Mouse (Mus musculus): ENCODE results near the gene Gm13030.
A peak's percentile ranks its signal among the peaks of the same experiment; 100 is the strongest.
"Not testable (repeated sequence)": the region's sequence is repeated elsewhere in the genome, so short reads cannot be mapped to it uniquely, and the experiment has no call there.

Gm13030 gene

DNA sequence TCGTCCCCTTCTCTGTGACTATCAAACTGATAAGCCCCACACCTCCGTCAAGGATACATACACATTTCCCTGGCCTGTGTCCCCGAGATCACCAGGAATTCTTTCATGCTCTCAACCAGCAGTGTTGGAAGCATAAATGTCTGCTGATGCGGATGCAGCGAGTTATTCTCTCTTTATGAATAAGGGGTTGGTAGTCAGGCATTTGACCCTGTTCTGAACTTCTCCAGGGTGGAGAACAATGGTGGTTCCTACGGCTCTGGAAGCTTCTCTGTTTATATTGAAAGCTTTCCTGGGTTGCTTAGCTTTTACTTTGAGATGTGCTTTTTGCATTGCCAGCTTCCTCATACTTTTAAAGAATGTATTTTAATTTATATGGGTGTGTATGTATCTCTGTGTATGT, at the start of gene Gm13030:
Gm13030 (minus strand) TSS at position 101 of the 400 bp plus-strand sequence.
- DNase-seq (ENCODE audit: low spot score) = no peak

DNA sequence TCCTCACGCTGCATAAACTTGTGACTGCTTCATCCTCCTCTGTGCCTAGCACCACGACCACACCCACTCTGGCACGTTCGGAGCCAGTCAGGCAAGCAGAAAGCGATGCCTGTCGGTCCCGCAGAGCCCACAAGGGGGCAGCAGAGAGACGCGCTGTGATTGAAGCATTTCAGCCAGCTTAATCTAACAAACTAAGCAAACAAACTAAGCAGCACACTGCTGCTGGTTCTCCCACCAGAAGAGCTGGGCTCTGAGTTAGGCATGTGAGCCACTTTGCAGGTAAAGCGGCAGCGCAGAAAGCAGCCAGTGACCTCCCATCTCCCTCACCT, 48.3 kb upstream of the Gm13030 start:
- peak; percentile 99 for DNase-seq (ENCODE audit: low spot score)

DNA sequence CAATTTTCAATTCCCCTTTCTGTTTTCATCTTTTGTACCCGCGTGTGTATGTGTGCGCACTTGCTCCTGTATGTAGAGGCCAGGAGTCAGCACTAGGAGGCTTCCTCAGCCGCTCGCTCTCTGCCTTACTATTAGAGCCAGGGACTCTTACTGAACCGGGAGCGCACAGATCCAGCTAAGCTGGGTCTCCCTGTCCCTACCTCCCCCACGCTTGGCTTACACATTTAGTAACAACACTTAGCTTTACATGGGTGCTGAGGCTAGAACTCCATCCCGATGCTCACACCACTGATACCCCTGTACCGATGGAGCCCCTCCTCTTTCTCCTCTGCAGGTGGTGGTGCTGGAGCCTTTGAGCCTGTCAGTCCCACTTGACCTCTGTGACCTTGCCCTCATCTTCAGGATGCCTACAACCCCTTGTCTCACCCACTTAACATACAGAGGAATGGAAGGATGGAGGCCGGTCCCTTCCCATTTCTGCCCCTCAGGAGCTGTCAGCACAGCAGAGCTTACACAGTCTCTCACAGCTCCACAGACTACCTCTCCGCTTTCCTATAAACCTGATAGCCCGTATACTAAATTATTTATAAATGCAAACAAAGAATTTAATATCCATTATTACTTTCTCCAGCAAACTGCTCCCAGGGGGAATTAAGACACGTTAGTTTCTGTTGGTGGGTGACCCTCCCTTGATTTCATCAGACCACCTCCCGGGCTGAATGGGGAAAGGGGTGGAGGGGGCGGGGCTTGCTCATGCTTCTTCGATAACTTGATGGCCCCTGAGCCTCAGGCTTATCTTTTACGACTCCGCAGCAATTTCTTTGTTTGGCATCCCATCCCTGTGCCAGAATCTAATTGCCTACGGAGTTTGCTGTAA, 47.7 kb upstream of the Gm13030 start:
- no peak for DNase-seq (ENCODE audit: low spot score)

DNA sequence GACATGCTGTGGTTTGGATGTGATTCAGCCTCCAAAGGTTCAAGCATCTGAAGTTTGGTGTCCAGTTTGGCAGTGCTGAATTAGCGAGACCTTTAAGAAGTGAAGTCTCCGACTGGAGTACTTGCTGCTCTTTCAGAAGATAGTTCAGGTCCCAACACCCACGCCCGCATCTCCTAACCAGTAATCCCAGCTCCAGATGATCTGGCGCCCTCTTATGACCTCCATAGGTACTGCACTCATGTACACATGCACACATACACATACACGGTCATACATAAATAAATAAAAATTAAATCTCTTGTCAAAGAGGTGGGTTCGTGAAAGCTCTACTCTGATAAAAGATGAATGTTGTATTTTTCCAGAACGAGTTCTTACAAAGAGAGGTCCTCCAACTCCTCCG, 43.5 kb upstream of the Gm13030 start:
- no peak for DNase-seq (ENCODE audit: low spot score)

DNA sequence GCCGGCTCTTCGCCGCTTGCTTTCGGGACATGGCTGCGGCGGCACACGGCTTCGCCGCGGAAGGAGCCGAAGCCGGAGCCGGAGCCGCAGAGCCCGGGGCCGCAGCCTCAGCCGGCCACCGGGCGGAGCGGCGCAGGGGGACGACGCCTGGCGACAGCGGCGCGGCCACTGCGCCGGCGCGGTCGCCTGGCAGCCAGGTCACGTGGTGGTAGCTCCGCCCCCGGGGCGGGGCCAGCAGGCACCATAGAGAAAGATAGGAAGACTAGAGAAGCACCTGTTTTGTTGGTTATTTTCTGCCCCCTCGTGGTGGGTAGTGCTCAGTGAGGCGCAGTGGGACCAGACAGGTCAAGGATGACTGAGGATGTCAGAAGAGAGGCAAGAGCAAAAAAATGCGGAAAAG, 40.0 kb upstream of the Gm13030 start, which contains the start of gene Otud3:
Otud3 (minus strand) TSS at position 149 of the 400 bp plus-strand sequence.
- peak; percentile 93 for DNase-seq (ENCODE audit: low spot score)

DNA sequence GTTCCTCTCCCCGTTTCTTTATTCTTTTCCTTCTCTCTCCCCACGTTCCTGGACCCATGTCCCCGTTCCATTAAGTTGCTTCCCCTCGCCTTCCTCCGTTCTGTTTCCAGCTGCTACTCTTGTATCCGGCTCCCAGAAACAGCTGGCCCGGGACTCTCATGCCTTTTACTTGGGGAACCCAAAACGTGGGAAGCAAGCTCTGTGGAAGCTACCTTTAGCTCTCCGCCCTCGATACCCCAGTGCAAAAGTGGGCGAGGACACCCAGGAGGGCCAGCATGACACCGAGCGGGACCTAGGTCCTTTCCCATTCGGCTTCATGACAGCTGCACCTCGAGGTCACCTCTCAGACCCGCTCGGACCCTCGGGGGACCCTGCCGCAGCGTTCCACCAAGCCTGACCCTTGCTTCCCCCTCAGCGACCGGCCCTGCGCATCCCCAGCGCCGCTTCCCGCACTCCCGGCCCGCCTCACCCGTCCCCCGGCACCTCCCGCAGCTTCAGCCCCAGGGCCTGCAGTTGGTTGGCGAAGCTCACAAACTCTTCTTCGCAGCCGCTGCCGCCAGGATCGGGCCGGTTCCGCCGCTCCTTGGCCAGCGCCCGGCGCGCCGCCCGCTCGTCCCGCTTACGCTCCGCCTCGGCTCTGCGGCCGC, 39.5 kb upstream of the Gm13030 start:
- no peak for DNase-seq (ENCODE audit: low spot score)

DNA sequence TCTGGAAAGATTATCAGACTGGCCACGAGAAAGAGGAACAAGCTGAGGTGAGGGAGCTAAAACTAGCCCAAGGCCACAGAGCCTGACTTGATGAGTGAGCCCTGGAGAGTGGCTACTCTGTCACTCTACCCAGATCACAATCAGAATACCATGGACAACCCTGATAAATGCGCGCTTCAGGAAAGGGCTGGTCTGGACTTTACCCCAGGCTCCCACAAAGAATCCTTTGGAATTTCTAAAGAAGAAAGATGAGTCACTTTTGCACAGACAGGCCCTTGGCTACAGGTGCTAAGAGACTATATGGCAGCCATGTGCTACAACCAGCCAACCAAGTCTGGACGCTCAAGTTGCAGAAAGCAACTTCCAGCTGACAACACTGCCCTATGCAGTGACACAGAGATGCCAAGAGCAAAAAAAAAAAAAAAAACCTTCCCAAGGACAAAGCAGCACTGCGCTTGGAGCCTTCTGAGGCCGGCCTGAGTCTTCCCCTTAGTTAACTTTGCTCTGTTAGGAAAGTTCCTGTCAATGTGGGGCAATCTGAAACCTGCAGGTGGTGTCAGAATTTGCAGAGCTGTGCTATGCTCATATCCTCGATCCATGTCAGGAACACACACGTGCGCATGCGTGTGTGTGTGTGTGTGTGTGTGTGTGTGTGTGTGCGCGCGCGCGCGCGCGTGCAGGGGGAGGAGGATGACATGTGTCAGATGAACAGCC, 32.0 kb upstream of the Gm13030 start:
- no peak for DNase-seq (ENCODE audit: low spot score)

DNA sequence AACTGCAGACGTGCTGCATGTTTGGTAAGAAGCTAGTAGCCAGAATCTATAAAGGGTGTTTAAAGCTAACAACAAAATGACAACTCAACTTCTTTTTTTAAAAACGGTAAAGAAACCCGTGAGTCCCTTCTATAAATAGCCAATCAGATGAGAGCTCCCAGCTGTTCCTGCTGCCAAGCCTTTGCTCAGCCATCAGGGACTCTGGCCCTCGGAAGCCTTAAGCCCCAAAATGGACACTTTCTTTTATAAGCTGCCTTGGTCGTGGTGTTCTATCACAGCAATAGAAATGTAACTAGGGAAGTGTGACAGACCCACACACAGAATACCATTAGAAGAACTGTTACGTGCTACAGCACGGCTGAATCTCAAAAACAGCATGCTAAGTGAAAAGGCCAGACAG, 25.6 kb upstream of the Gm13030 start:
- DNase-seq (ENCODE audit: low spot score) = no peak

DNA sequence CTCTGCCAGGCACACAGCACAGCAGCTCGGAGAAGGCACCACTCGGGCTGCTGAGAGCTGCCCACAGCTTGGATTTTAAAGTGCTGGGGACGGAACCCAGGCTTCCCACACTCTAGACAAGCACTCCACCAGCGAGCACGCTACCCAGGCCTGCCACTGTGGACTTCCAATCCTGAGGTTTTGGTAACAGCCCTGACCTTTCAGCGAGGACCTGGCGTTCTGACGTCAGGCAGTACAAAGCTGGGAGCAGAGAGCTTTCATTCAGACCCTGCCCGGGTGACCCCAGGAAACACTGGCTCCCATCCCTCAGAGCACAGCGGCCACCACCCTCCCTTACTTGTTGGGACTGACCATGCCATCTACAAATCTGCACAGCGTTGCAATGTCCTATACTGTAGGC, 20.0 kb upstream of the Gm13030 start:
- not testable (repeated sequence) for DNase-seq (ENCODE audit: low spot score)

DNA sequence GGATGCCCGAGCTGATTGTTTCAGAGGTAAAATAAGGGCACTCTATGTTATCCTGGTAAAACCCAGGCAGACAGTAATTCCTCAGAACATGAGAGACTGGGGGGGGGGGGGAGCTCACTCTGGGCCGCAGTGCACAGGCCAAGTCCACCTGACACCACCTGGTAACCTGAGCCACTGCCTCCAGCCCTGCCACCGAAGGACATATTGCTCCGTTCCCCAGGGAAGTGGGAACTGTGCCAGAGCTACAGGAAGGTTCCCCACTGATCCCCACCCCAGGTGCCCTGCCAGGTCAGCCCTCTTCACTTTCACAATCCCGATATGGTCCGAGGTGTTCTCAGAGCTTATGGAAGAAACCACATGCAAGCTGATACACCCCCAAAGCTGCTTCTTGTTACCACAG, 18.9 kb upstream of the Gm13030 start:
- no peak for DNase-seq (ENCODE audit: low spot score)

DNA sequence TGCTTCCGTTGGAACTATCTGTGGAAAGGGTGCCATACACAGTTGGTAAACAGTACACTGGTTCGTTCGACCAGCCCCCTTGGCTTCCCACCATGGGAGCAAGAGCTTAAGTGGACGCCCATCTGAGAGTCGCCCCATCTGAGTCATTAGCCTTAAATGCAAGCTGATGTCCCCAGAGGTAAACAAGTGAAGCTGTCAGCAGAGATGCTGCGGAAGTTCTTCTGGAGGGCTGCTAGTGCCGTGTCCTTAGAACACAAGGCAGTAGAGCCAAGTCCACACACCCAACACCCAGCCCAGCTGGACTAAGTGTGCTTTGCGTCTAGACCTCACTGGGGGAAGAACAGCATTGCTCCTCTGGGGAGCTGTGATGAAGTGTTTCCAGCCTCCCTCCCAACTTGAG, 15.9 kb upstream of the Gm13030 start:
- no peak for DNase-seq (ENCODE audit: low spot score)

DNA sequence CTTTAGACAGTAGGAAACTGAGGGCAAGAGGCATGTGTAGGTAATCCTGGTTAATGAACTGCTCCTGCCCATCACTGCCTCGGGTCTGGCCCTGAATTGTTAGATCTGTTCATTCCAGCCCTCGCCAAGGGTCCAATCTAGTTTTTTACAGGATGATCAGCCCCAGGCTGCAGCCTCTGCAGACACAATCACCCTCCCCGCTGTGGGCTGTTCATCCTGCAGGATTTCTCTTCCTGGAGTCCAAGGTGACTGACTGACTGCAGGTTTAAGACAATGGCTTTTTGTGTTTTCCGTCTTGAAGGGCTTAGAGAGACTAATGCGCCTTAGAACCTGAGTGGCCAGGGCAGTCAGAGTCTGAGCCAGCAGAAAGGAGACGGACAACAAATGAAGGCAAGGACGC, 15.4 kb upstream of the Gm13030 start:
- DNase-seq (ENCODE audit: low spot score) = no peak

DNA sequence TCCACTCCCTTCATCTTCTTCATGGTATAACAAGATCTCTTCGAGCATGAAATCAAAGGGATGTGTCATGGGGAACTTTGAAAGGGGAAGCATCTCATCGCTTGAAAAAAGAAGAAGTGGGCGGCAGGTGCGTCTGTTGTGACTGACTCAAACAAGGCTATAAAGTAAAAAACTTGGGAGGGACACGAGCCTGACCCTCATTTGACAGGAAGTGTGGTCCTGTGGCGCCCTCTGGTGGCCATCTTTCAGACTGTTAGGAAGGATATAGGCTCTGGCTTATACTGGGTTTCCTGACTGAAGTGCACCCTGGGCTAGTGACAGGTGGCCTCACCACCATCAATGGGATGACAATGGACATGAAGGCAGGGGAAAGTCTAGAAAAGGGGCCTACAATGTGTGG, 10.5 kb upstream of the Gm13030 start:
- peak; percentile 88 for DNase-seq (ENCODE audit: low spot score)

DNA sequence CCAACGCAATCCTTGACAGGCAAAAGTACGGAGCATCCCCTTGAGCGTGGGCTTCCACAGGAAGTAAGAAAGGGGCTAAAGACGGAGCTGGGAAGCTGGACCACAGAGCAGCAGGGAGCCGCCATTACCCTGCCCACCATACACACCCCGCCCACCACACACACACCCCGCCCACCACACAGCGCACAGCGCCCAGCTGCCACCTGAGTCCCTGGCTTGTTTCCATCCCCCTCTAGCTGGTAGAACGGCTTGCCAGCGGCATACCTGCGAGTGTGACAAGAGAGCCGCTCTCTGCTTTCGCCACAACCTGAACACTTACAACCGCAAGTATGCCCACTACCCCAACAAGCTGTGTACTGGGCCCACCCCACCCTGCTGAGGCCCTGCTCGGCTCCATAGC, 8.4 kb upstream of the Gm13030 start:
- no peak for DNase-seq (ENCODE audit: low spot score)

DNA sequence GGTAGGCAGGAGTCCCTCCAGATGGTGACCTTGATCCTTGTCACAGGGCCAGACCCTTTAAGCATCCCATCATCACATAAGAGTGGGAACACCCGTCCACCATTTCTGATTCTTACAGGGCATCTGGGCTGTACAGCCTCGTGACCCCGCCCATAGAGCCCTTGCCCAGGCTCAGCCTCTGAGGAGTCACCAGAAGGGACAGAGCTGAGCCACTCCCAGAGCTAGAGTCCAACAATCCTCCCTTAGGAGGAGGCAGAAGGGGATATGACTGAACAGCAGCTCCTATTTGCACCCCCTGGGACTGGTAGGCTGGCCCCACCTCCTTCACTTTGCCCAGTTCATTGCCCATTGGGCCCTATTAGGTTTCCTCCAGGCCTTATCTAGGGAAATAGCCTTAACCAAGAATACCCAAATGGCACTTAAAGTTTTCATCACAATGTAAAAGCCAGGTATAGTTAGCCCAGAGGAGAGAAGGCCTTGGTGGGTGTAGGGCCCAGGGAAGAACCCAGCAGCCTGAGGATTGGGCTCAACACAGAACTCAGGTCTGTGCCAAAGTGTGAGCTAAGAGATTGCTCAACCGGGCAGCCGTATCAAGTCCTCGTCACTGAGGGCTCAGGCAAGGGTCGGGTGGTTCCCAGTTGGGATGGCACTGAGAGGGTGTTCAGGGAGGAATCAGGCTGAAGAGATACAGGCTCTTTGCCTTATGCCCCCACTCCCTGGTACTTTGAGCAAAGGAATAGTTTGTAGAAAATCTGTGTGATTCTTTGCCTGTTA, 7.2 kb upstream of the Gm13030 start:
- DNase-seq (ENCODE audit: low spot score) = no peak

DNA sequence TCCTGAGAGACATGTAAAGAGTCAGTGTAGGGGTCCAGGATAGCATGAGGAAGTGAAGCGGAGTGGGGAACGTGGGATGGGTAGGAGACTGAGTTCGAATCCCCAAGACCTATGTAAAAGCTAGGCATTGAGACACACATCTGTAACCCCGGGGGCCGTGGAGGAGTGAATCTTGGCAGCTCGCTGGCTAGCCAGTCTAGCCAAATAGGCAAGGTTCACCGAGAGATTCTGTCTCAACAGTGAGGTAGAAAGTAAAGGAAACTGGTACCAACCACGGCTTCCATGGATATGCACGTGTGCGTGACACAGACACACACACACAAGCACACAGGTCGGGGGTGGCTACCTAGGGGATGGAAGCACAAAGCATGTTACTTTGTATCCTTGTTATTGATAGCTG, 6.0 kb upstream of the Gm13030 start:
- DNase-seq (ENCODE audit: low spot score) = no peak

DNA sequence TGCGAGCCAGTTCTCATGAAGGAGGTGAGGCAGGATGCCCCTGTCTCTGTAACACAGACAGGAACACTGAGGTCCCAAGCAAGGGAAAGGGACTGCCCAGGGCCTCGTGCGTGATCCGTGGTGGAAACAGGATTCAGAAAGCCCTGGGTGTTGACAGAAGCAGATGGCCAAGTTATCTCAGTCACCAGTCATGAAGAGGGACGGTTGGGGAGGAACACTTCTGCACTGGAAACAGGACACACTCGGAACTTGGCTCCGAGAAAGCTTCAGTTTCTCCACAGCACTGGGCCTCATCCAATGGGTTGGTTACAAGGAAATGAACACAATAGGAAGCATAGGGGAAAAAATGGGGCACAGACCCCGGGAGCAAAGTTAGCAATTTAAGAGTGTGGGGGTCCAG, 5.0 kb upstream of the Gm13030 start:
- no peak for DNase-seq (ENCODE audit: low spot score)

DNA sequence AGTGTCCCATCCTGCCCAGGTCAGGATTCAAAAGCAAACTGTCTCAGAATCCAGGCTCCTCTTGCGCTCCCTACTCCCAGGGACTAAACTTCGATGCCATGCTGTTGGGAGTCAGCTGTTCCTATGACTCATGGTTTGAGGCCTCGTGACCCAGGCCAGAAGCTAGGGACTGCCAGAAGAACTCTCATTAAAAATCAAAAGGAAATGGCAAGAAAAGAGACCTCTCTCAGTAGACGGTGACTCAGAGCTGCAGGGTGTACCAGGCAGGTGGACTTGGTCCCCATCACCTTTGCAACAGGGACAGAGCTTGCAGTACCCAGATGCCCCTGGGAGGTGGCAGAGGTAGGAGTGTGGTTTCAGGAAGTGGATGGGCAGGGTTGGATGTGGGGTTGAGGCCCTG, 4.0 kb upstream of the Gm13030 start, which contains the start of gene Pla2g2e:
Pla2g2e (plus strand) TSS at position 212 of the 400 bp plus-strand sequence.
- DNase-seq (ENCODE audit: low spot score) = no peak

DNA sequence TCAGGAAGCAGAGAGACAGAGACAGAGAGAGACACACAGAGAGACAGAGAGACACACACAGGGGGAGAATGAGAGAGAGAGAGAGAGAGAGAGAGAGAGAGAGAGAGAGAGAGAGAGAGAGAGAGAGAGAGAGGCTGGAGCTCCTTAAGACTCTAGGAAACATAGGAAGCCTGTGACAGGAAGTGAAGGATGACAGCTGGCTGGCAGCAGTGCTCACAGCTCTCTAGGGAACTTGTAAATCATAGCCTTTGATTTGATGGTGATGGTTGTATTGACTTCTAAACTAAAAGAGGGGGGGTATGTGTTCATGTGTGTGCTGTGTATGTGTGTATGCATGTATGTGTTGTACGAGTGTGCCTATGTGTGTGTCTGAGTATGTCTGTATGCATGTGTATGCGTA, 2.2 kb upstream of the Gm13030 start:
- no peak for DNase-seq (ENCODE audit: low spot score)

DNA sequence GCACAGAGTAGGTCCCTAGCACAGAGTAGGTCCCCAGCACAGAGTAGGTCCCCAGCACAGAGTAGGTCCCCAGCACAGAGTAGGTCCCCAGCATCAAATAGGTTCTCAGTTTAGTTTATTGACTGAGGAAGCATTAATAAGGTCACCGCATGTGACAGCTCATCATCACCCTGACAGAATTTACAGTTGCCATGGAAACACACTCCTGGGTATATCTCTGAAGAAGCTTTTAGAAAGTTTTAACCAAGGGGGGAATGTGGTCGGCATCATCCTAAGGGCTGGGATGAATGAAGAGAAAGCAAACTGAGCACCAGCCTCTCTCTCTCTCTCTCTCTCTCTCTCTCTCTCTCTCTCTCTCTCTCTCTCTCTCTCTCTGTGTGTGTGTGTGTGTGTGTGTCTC, 1.5 kb upstream of the Gm13030 start:
- not testable (repeated sequence) for DNase-seq (ENCODE audit: low spot score)

DNA sequence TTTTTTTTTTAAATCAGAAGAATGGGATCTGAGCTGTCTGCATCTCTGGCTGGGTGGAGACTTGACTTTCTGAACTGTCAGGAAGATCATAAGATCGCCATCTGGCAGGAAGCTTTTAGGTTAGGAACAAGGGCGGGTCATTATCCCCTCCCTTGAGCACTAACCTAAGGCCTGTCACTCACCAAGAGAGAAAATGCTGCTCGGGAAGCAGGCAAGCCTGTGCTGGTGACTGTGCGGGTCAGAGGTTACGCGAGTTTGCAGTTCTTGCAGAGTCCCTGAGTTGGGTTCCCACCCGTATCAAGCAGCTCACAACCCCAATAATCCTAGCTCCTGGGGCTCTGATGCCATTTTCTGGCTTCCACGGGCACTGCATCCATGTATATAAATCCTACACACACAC, 5.1 kb downstream of the Gm13030 start:
- DNase-seq (ENCODE audit: low spot score) = no peak

DNA sequence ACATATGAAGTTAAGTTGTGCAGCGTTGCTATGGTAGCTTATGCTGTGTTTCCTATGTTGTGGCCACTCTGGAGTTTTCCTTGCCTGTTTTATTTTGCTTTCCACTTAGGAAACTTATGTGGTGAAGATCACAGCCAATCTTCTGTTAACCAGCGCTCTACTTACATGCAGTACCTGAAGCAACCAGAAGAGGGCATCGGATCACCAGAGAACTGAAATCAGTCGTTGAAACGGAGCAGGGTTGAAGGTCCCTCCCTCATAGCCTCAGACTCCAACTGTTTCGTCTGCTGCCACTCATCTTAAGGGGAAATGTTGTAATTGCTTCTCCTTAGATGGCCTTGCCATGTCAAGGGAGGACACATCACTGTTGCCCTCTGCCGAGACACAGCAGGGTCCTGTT, 7.4 kb downstream of the Gm13030 start:
- DNase-seq (ENCODE audit: low spot score) = peak; percentile 84

Data from ovary, postnatal 14 days (tissue).